8 mouse cellular contexts compared by ENCODE assay signal in the genomic region with DNA sequence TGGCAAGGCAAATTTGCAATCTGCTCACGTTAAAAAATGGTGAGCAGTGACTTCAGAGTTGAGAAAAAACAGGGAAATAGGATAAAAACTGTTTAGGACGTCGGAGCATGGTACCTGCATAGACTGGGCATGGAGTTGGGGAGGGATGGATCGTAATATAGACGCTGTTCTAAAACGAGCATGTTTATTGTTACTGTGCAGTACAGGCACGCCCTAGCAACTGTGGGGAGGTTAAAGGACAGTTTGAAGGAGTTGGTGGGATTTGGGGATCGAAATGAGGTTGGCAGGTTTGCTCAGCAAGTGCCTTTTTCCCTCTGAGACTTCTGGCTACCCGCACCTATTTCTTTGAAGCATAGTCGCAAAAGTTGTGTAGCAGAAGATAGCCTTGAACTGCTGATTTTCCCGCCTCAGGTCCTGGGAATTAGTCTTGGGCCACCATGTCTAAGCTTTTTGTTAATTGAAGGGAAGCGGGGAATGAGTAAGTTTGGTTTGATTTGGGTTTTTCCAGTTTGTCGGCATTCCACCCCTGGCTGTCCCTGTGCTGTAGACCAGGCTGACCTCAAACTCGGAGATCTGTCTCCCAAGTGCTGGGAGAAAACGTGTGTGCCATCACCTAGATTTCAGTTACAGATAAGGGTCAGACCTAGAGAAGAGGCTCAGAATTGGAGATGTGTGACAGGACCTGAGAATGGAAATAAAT. TPM values are rescaled to one million over a fixed set of nuclear protein-coding genes. Genes with fewer than 3 reads are reported as not detected.
DNase-seq lines count a peak whose midpoint lies in the region; ATAC-seq and TF ChIP-seq lines count a peak whose summit lies in the region.

No protein-coding gene starts in this region.

- peak overlapping the region; percentile 68 for H3K27ac ChIP-seq in liver, adult 2 months (replicated peaks; ENCODE audit: insufficient read depth, low read depth, low read length)
- peak overlapping the region; percentile 91 for H3K27ac ChIP-seq in cortical plate, adult 2 months (ENCODE audit: insufficient read depth, low read length)
- peak overlapping the region; percentile 92 for H3K27ac ChIP-seq in hindbrain, embryonic 15.5 days (replicated peaks)
- H3K27ac ChIP-seq in midbrain, embryonic 12.5 days (replicated peaks): peak overlapping the region; percentile 83

- WGBS in liver, adult 2 months: 13% methylated on average over 15 of the region's 15 CpGs
- 25% methylated on average over 15 of the region's 15 CpGs for WGBS in hindbrain, embryonic 15.5 days
- 26% methylated on average over 15 of the region's 15 CpGs for WGBS in midbrain, embryonic 12.5 days

- peaks cover 13% of the 10 kb centered on the region; the same call in 1 of the 2 replicates for H3K79me2 ChIP-seq in liver, adult 2 months (ENCODE audit: control insufficient read depth, insufficient read depth, low read length)

- TF ChIP-seq CTCF in liver, adult 2 months (IDR thresholded peaks at IDR 0.05; ENCODE audit: low read depth, low read length): no peak
- no peak for TF ChIP-seq CTCF in cortical plate, adult 2 months (IDR thresholded peaks at IDR 0.05; ENCODE audit: extremely low read depth, insufficient read depth, low read length)

- no peak for TF ChIP-seq POLR2A in liver, adult 2 months (IDR thresholded peaks at IDR 0.05; ENCODE audit: extremely low read depth, insufficient read depth, low read length)
- no peak for TF ChIP-seq POLR2A in cortical plate, adult 2 months (IDR thresholded peaks at IDR 0.05; ENCODE audit: extremely low read depth, insufficient read depth, low read length)

- no peaks in the 10 kb centered on the region for H3K9me3 ChIP-seq in hindbrain, embryonic 15.5 days
- no peaks in the 10 kb centered on the region for H3K9me3 ChIP-seq in midbrain, embryonic 12.5 days

- H3K36me3 ChIP-seq in liver, adult 2 months (ENCODE audit: control insufficient read depth, insufficient read depth, low read length): no peaks in the 10 kb centered on the region
- no peaks in the 10 kb centered on the region for H3K36me3 ChIP-seq in hindbrain, embryonic 15.5 days
- no peaks in the 10 kb centered on the region for H3K36me3 ChIP-seq in midbrain, embryonic 12.5 days

- H3K27me3 ChIP-seq in liver, adult 2 months (ENCODE audit: control insufficient read depth, insufficient read depth, low read length): no peaks in the 10 kb centered on the region
- H3K27me3 ChIP-seq in hindbrain, embryonic 15.5 days: no peaks in the 10 kb centered on the region
- no peaks in the 10 kb centered on the region for H3K27me3 ChIP-seq in midbrain, embryonic 12.5 days

- H3K4me1 ChIP-seq in liver, adult 2 months (ENCODE audit: control insufficient read depth, insufficient read depth, low read length): peaks cover 11% of the 10 kb centered on the region
- H3K4me1 ChIP-seq in cortical plate, adult 2 months (ENCODE audit: control insufficient read depth, insufficient read depth, low read length): no peaks in the 10 kb centered on the region; the same call in 1 of the 2 replicates
- peaks cover 28% of the 10 kb centered on the region for H3K4me1 ChIP-seq in hindbrain, embryonic 15.5 days (replicated peaks)
- H3K4me1 ChIP-seq in midbrain, embryonic 12.5 days: peaks cover 16% of the 10 kb centered on the region

- H3K9ac ChIP-seq in liver, adult 2 months (ENCODE audit: low read depth, low read length): peak overlapping the region; percentile 66
- H3K9ac ChIP-seq in hindbrain, embryonic 15.5 days: peak overlapping the region; percentile 61
- peak overlapping the region; percentile 59 for H3K9ac ChIP-seq in midbrain, embryonic 12.5 days (replicated peaks)

- peak overlapping the region; percentile 64 for H3K4me3 ChIP-seq in liver, adult 2 months (ENCODE audit: insufficient read depth, low read depth, low read length)
- H3K4me3 ChIP-seq in cortical plate, adult 2 months (ENCODE audit: insufficient read depth, low read length): peak overlapping the region; percentile 92
- peak overlapping the region; percentile 89 for H3K4me3 ChIP-seq in hindbrain, embryonic 15.5 days
- H3K4me3 ChIP-seq in midbrain, embryonic 12.5 days: peak overlapping the region; percentile 98

- H3K4me2 ChIP-seq in hindbrain, embryonic 15.5 days: peak overlapping the region; percentile 69
- peak overlapping the region; percentile 81 for H3K4me2 ChIP-seq in midbrain, embryonic 12.5 days (replicated peaks)

- DNase-seq in liver, adult 2 months (ENCODE audit: extremely low read depth, low read depth, low spot score): no peak
- DNase-seq in liver: no peak
- DNase-seq in spleen, postnatal 14 days (ENCODE audit: low spot score in 2 of 2): no peak
- no peak for DNase-seq in spleen, postnatal 10 days (ENCODE audit: low spot score in 2 of 2)
- no peak for DNase-seq in retina, postnatal 1 day

- ATAC-seq in hindbrain, embryonic 15.5 days (ENCODE audit: low FRiP score, low read depth): peak; percentile 72; the same call in 1 of the 2 replicates
- peak; percentile 65 for ATAC-seq in midbrain, embryonic 12.5 days (ENCODE audit: low FRiP score, low read depth)

RNA-seq across cellular contexts. Expression of a gene that starts 0.7 kb away (rescaled TPM):
- 18.1 and 21.8 TPM in 2 replicates for total RNA-seq in liver, adult 2 months (2014; rRNA removed)
- 1.5 and 1.7 TPM in 2 replicates for polyA plus RNA-seq in liver, adult 2 months (2012; rRNA removed)
- 24.3 and 25.9 TPM in 2 replicates for polyA plus RNA-seq in cortical plate, adult 2 months (2012; rRNA removed)
- 113 and 122 TPM in 2 replicates for polyA plus RNA-seq in hindbrain, embryonic 15.5 days (2015; fragmentation: Nextera tagmentation; extraction: Ambion mirVana)
- polyA plus RNA-seq in midbrain, embryonic 12.5 days (2016; fragmentation: Nextera tagmentation; extraction: Ambion mirVana): 166 and 170 TPM in 2 replicates

RNA-seq across cellular contexts. Expression of a gene that starts 47.0 kb away (rescaled TPM):
- total RNA-seq in liver, adult 2 months (2014; rRNA removed): 56.1 and 56.8 TPM in 2 replicates
- polyA plus RNA-seq in liver, adult 2 months (2012; rRNA removed): 107 and 154 TPM in 2 replicates
- polyA plus RNA-seq in cortical plate, adult 2 months (2012; rRNA removed): 18.0 and 19.0 TPM in 2 replicates
- polyA plus RNA-seq in hindbrain, embryonic 15.5 days (2015; fragmentation: Nextera tagmentation; extraction: Ambion mirVana): 6.4 and 6.8 TPM in 2 replicates
- polyA plus RNA-seq in midbrain, embryonic 12.5 days (2016; fragmentation: Nextera tagmentation; extraction: Ambion mirVana): 0.64 and 0.68 TPM in 2 replicates
